Mouse (Mus musculus) right cerebral cortex, adult 18-20 months (tissue): ENCODE measurements at regions not wholly inside any gene's neighbourhood (a gene's known extent, or its start where the extent isn't known, plus 50 kb on each side); places are given as distances from the start of the nearest gene placed in this dataset.
A peak's percentile ranks its signal among the peaks of the same experiment; 100 is the strongest.

Source experiments
- DNase-seq: peaks from one replicate; pipeline ENCODE4 v3.0.0; 2022; ENCODE audit warnings: mixed read lengths

DNA sequence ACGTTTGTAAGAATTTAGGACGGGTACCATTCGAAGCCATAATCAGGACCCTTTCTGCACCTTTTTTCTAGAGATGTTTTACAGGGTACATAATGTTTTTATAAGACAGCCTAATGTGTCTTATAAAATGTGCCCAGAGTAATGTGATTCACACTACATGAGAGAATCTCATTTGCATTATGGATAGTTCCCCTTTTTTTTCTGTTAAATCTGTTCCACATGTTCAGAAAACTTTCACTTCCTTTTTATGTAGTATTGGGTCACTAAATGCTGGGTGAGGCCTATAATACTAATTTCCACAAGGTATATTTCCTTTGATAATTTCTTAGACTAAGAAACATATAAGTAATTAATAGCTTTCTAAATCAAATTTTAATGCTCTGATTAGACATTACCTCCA lies 822.7 kb downstream of the Dnah5 start:
- DNase-seq, result no peak

DNA sequence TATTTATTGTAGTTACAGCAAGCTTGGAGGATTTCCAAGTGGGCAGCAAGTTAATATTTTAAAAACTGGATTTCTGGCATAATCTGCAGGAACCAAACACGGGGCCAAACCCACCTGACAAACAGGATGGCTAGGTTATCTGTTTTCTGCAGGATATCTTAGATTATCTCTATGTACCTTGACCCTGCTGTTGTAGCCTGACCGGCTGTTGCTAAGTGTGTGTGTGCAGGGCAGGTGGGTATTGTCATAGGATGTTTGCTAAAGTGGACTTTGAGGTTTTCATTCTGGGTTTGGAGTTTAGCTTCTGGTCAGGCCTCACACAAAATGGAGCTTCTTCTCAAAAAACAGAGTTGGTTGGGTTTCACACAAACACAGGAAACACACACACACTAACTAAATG lies 835.4 kb downstream of the Dnah5 start:
- no peak for DNase-seq

- DNase-seq, result no peak
Measured at GRCm38 (mm10) chr15:29051166-29051565, 847.6 kb downstream of the Dnah5 start.

GRCm38 (mm10) chr15:29051787-29052186 lies 848.2 kb downstream of the Dnah5 start:
- DNase-seq, result no peak

DNA sequence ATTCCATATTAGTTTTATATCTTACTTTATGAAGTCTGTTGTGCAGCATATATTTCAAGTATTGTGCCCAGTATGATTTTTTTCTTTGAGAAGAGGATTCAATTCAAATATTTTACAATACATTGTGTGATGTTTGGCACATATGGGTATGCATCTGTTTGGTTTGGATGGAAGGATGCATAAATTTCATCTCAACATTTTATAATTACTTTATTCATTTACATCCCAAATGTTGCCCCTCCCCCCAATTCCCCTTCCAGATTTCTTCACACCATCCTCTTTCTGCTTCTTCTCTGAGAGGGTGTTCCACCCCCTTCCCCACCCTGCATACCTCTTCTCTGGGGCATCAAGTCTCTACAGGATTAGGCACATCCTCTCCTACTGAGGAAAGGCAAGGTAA lies 857.5 kb downstream of the Dnah5 start:
- no peak for DNase-seq

GRCm38 (mm10) chr15:29069066-29069465 lies 865.5 kb downstream of the Dnah5 start:
- no peak for DNase-seq

- no peak for DNase-seq
Measured at GRCm38 (mm10) chr15:29077748-29078147, 874.2 kb downstream of the Dnah5 start.

DNA sequence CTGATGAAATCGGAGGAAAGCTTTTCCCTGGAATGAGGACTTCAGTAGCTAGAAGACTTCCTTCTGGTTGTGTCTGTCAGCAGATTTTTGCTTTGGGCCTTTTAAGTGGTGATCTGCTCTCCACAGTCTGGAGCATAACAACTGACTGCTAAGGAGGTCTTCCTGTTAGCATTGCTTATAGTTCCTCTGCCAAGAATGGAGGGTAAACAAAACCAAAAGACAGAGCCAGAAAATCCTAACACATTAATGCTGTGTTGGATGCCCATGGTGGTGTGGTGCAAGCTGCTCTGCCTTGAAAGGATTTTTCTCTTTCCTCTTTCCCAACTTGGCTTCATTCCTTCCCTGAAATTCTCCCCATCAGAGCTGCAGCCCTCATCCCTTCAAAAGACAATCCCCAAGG lies 901.0 kb downstream of the Dnah5 start:
- no peak for DNase-seq

GRCm38 (mm10) chr15:29146631-29147030 lies 943.1 kb downstream of the Dnah5 start:
- DNase-seq, result peak; percentile 4
